Mouse (Mus musculus): ENCODE results near the gene Cenps. TPM values are rescaled to one million over a fixed set of nuclear protein-coding genes. Genes with fewer than 3 reads are reported as not detected.
"Not testable (repeated sequence)": the region's sequence is repeated elsewhere in the genome, so short reads cannot be mapped to it uniquely, and the experiment has no call there.

The Cenps gene
- polyA plus RNA-seq, 1 experiment from 2014 or later = 44.7 TPM

GRCm38 (mm10) chr4:149172666-149173065 lies 35.2 kb upstream of the Cenps start:
- Histone ChIP-seq H3K9me3 (ENCODE audit: control insufficient read depth, low read length) (no peaks in the 10 kb centered on the region), H3K4me2 (replicated peaks; ENCODE audit: low read depth, low read length) (no peak overlapping the region), H3K27me3 (ENCODE audit: control insufficient read depth, insufficient read depth, low read length) (no peaks in the 10 kb centered on the region), H3K36me3 (ENCODE audit: control insufficient read depth, insufficient read depth, low read length) (no peaks in the 10 kb centered on the region), H3K27ac (ENCODE audit: low read depth, low read length) (no peak overlapping the region), H3K4me1 (replicated peaks; ENCODE audit: control insufficient read depth, insufficient read depth, low read length) (no peaks in the 10 kb centered on the region), H3K4me3 (ENCODE audit: low read depth, low read length) (no peak overlapping the region), H3K9ac (ENCODE audit: low read depth, low read length) (no peak overlapping the region)
- no peak for DNase-seq (ENCODE audit: low spot score)
- 75% methylated on average over 2 of the region's 2 CpGs for WGBS
- ATAC-seq (ENCODE audit: low FRiP score) = no peak

- no peak overlapping the region for H3K27ac ChIP-seq (ENCODE audit: low read depth, low read length)
- H3K4me2 ChIP-seq (replicated peaks; ENCODE audit: low read depth, low read length) = no peak overlapping the region
- ATAC-seq (ENCODE audit: low FRiP score) (no peak), DNase-seq (ENCODE audit: low spot score) (no peak)
- whole genome bisulfite sequencing = 92% methylated on average over 5 of the region's 5 CpGs
- H3K9me3 ChIP-seq (ENCODE audit: control insufficient read depth, low read length) = no peaks in the 10 kb centered on the region
- H3K4me1 ChIP-seq (replicated peaks; ENCODE audit: control insufficient read depth, insufficient read depth, low read length) = no peaks in the 10 kb centered on the region
- H3K4me3 ChIP-seq (ENCODE audit: low read depth, low read length) = no peak overlapping the region
- H3K36me3 ChIP-seq (ENCODE audit: control insufficient read depth, insufficient read depth, low read length) = no peaks in the 10 kb centered on the region
- H3K27me3 ChIP-seq (ENCODE audit: control insufficient read depth, insufficient read depth, low read length) = no peaks in the 10 kb centered on the region
- no peak overlapping the region for H3K9ac ChIP-seq (ENCODE audit: low read depth, low read length)
These were observed 34.7 kb upstream of the Cenps start for GRCm38 (mm10) chr4:149172083-149172482.

- Histone ChIP-seq H3K9ac (ENCODE audit: low read depth, low read length) (no peak overlapping the region), H3K4me2 (replicated peaks; ENCODE audit: low read depth, low read length) (no peak overlapping the region), H3K27me3 (ENCODE audit: control insufficient read depth, insufficient read depth, low read length) (no peaks in the 10 kb centered on the region), H3K36me3 (ENCODE audit: control insufficient read depth, insufficient read depth, low read length) (no peaks in the 10 kb centered on the region), H3K4me1 (replicated peaks; ENCODE audit: control insufficient read depth, insufficient read depth, low read length) (no peaks in the 10 kb centered on the region), H3K27ac (ENCODE audit: low read depth, low read length) (no peak overlapping the region), H3K9me3 (ENCODE audit: control insufficient read depth, low read length) (no peaks in the 10 kb centered on the region), H3K4me3 (ENCODE audit: low read depth, low read length) (no peak overlapping the region)
- DNase-seq (ENCODE audit: low spot score) = no peak
- 82% methylated on average over 5 of the region's 5 CpGs for WGBS
- ATAC-seq (ENCODE audit: low FRiP score) = no peak
These were observed 34.2 kb upstream of the Cenps start for GRCm38 (mm10) chr4:149171581-149171981.

- DNase-seq (ENCODE audit: low spot score) (no peak), ATAC-seq (ENCODE audit: low FRiP score) (no peak)
- H3K4me2 ChIP-seq (replicated peaks; ENCODE audit: low read depth, low read length) = no peak overlapping the region
- H3K9me3 ChIP-seq (ENCODE audit: control insufficient read depth, low read length) = no peaks in the 10 kb centered on the region
- no peak overlapping the region for H3K27ac ChIP-seq (ENCODE audit: low read depth, low read length)
- H3K27me3 ChIP-seq (ENCODE audit: control insufficient read depth, insufficient read depth, low read length) = no peaks in the 10 kb centered on the region
- no peaks in the 10 kb centered on the region for H3K4me1 ChIP-seq (replicated peaks; ENCODE audit: control insufficient read depth, insufficient read depth, low read length)
- WGBS = 75% methylated on average over 7 of the region's 7 CpGs
- no peak overlapping the region for H3K9ac ChIP-seq (ENCODE audit: low read depth, low read length)
- H3K4me3 ChIP-seq (ENCODE audit: low read depth, low read length) = no peak overlapping the region
- H3K36me3 ChIP-seq (ENCODE audit: control insufficient read depth, insufficient read depth, low read length) = no peaks in the 10 kb centered on the region
These were observed 33.0 kb upstream of the Cenps start for GRCm38 (mm10) chr4:149170394-149170931.

GRCm38 (mm10) chr4:149169926-149170325 lies 32.5 kb upstream of the Cenps start:
- not testable (repeated sequence) for H3K27ac ChIP-seq (ENCODE audit: low read depth, low read length); ATAC-seq (ENCODE audit: low FRiP score); H3K36me3 ChIP-seq (ENCODE audit: control insufficient read depth, insufficient read depth, low read length); DNase-seq (ENCODE audit: low spot score); H3K27me3 ChIP-seq (ENCODE audit: control insufficient read depth, insufficient read depth, low read length); H3K4me1 ChIP-seq (replicated peaks; ENCODE audit: control insufficient read depth, insufficient read depth, low read length); H3K4me2 ChIP-seq (replicated peaks; ENCODE audit: low read depth, low read length); H3K4me3 ChIP-seq (ENCODE audit: low read depth, low read length); H3K9me3 ChIP-seq (ENCODE audit: control insufficient read depth, low read length); H3K9ac ChIP-seq (ENCODE audit: low read depth, low read length)
- WGBS = 86% methylated on average over 7 of the region's 8 CpGs

GRCm38 (mm10) chr4:149168016-149168415 lies 30.6 kb upstream of the Cenps start:
- ATAC-seq (ENCODE audit: low FRiP score) (no peak), DNase-seq (ENCODE audit: low spot score) (no peak)
- Histone ChIP-seq H3K9me3 (ENCODE audit: control insufficient read depth, low read length) (no peaks in the 10 kb centered on the region), H3K4me2 (replicated peaks; ENCODE audit: low read depth, low read length) (no peak overlapping the region), H3K27ac (ENCODE audit: low read depth, low read length) (no peak overlapping the region), H3K9ac (ENCODE audit: low read depth, low read length) (no peak overlapping the region), H3K4me3 (ENCODE audit: low read depth, low read length) (no peak overlapping the region), H3K4me1 (replicated peaks; ENCODE audit: control insufficient read depth, insufficient read depth, low read length) (no peaks in the 10 kb centered on the region), H3K27me3 (ENCODE audit: control insufficient read depth, insufficient read depth, low read length) (no peaks in the 10 kb centered on the region), H3K36me3 (ENCODE audit: control insufficient read depth, insufficient read depth, low read length) (no peaks in the 10 kb centered on the region)
- 98% methylated on average over 2 of the region's 2 CpGs for WGBS

GRCm38 (mm10) chr4:149166957-149167611 lies 29.7 kb upstream of the Cenps start:
- WGBS = 1% methylated on average over 27 of the region's 27 CpGs
- Histone ChIP-seq H3K27me3 (ENCODE audit: control insufficient read depth, insufficient read depth, low read length) (no peaks in the 10 kb centered on the region), H3K4me1 (replicated peaks; ENCODE audit: control insufficient read depth, insufficient read depth, low read length) (no peaks in the 10 kb centered on the region), H3K36me3 (ENCODE audit: control insufficient read depth, insufficient read depth, low read length) (no peaks in the 10 kb centered on the region), H3K9me3 (ENCODE audit: control insufficient read depth, low read length) (no peaks in the 10 kb centered on the region), H3K4me2 (replicated peaks; ENCODE audit: low read depth, low read length) (peak overlapping the region; percentile 86), H3K27ac (ENCODE audit: low read depth, low read length) (peak overlapping the region; percentile 78; the same call in 1 of the 2 replicates), H3K4me3 (ENCODE audit: low read depth, low read length) (peak overlapping the region; percentile 92), H3K9ac (ENCODE audit: low read depth, low read length) (peak overlapping the region; percentile 84)
- no peak for DNase-seq (ENCODE audit: low spot score)
- ATAC-seq (ENCODE audit: low FRiP score) = peak; percentile 71

GRCm38 (mm10) chr4:149166215-149166946 lies 29.0 kb upstream of the Cenps start, which contains the start of gene Pgd:
Gene Pgd, minus strand, starts transcription at chr4:149166771.
- DNase-seq (ENCODE audit: low spot score) (peak; percentile 96), ATAC-seq (ENCODE audit: low FRiP score) (peak; percentile 99)
- H3K36me3 ChIP-seq (ENCODE audit: control insufficient read depth, insufficient read depth, low read length) = no peaks in the 10 kb centered on the region
- no peaks in the 10 kb centered on the region for H3K27me3 ChIP-seq (ENCODE audit: control insufficient read depth, insufficient read depth, low read length)
- H3K4me1 ChIP-seq (replicated peaks; ENCODE audit: control insufficient read depth, insufficient read depth, low read length) = no peaks in the 10 kb centered on the region
- H3K4me3 ChIP-seq (ENCODE audit: low read depth, low read length) = peak within 1 kb of the TSS; percentile 92
- H3K4me2 ChIP-seq (replicated peaks; ENCODE audit: low read depth, low read length) = peak within 1 kb of the TSS; percentile 86
- H3K9me3 ChIP-seq (ENCODE audit: control insufficient read depth, low read length) = no peaks in the 10 kb centered on the region
- H3K9ac ChIP-seq (ENCODE audit: low read depth, low read length) = peak within 1 kb of the TSS; percentile 84
- under 1% methylated on average over 59 of the region's 59 CpGs for WGBS
- peak within 1 kb of the TSS; percentile 78 for H3K27ac ChIP-seq (ENCODE audit: low read depth, low read length)
